Mouse (Mus musculus) ES-Bruce4 (cell line): ENCODE measurements around the gene Corin.

Experiments
- CTCF ChIP-seq: IDR thresholded peaks from one replicate; pipeline ENCODE4 v1.8.1; 2011; ENCODE audit warnings: low read depth, low read length
- EP300 ChIP-seq: IDR thresholded peaks from 2 replicates; pipeline ENCODE4 v1.6.1; 2011; ENCODE audit warnings: low read depth, low read length; ENCODE audit not compliant: insufficient read depth
- POLR2A ChIP-seq: IDR thresholded peaks from one replicate; pipeline ENCODE4 v1.8.1; 2011; ENCODE audit warnings: low read length; ENCODE audit not compliant: insufficient read depth

GRCm38 (mm10) chr5:72502778-72503177 is 1.5 kb downstream of the Corin start:
- TF ChIP-seq CTCF (no peak), POLR2A (no peak), EP300 (no peak)
